Mouse (Mus musculus): ENCODE measurements at regions not wholly inside any gene's neighbourhood (a gene's known extent, or its start where the extent isn't known, plus 50 kb on each side); places are given as distances from the start of the nearest gene placed in this dataset.
"Not testable (repeated sequence)": the region's sequence is repeated elsewhere in the genome, so short reads cannot be mapped to it uniquely, and the experiment has no call there.

- no peaks in the 10 kb centered on the region for H3K27me3 ChIP-seq
- H3K4me3 ChIP-seq = no peak overlapping the region
- WGBS = 81% methylated on average over 15 of the region's 15 CpGs
- H3K4me2 ChIP-seq = no peak overlapping the region
- H3K36me3 ChIP-seq = no peaks in the 10 kb centered on the region
- H3K27ac ChIP-seq = no peak overlapping the region
- H3K9me3 ChIP-seq (replicated peaks) = no peaks in the 10 kb centered on the region
- ATAC-seq (replicated peaks; ENCODE audit: insufficient number of reproducible peaks, insufficient read depth, low FRiP score, low read depth) = no peak
- H3K9ac ChIP-seq = no peak overlapping the region
- H3K4me1 ChIP-seq (replicated peaks) = no peaks in the 10 kb centered on the region
Measured at GRCm38 (mm10) chr13:57043316-57043974, 147.7 kb upstream of the Trpc7 start.

- ATAC-seq (replicated peaks; ENCODE audit: insufficient number of reproducible peaks, insufficient read depth, low FRiP score, low read depth) = no peak
- H3K27ac ChIP-seq = no peak overlapping the region
Measured at GRCm38 (mm10) chr13:57042514-57042913, 146.7 kb upstream of the Trpc7 start.

GRCm38 (mm10) chr13:57032871-57033270 lies 137.1 kb upstream of the Trpc7 start:
- 70% methylated on average over 4 of the region's 4 CpGs for WGBS
- H3K36me3 ChIP-seq = no peaks in the 10 kb centered on the region
- no peaks in the 10 kb centered on the region for H3K4me1 ChIP-seq (replicated peaks)
- H3K27ac ChIP-seq = no peak overlapping the region
- H3K9me3 ChIP-seq (replicated peaks) = no peaks in the 10 kb centered on the region
- H3K4me3 ChIP-seq = no peak overlapping the region
- no peak for ATAC-seq (replicated peaks; ENCODE audit: insufficient number of reproducible peaks, insufficient read depth, low FRiP score, low read depth)
- no peak overlapping the region for H3K4me2 ChIP-seq
- H3K9ac ChIP-seq = no peak overlapping the region
- no peaks in the 10 kb centered on the region for H3K27me3 ChIP-seq

More at GRCm38 (mm10) chr13:57042514-57042913, 146.7 kb upstream of the Trpc7 start:
- 74% methylated on average over 5 of the region's 5 CpGs for WGBS
- H3K4me1 ChIP-seq (replicated peaks) = no peaks in the 10 kb centered on the region
- H3K4me2 ChIP-seq = no peak overlapping the region
- no peak overlapping the region for H3K4me3 ChIP-seq
- no peak overlapping the region for H3K9ac ChIP-seq
- H3K36me3 ChIP-seq = no peaks in the 10 kb centered on the region
- no peaks in the 10 kb centered on the region for H3K9me3 ChIP-seq (replicated peaks)
- H3K27me3 ChIP-seq = no peaks in the 10 kb centered on the region

DNA sequence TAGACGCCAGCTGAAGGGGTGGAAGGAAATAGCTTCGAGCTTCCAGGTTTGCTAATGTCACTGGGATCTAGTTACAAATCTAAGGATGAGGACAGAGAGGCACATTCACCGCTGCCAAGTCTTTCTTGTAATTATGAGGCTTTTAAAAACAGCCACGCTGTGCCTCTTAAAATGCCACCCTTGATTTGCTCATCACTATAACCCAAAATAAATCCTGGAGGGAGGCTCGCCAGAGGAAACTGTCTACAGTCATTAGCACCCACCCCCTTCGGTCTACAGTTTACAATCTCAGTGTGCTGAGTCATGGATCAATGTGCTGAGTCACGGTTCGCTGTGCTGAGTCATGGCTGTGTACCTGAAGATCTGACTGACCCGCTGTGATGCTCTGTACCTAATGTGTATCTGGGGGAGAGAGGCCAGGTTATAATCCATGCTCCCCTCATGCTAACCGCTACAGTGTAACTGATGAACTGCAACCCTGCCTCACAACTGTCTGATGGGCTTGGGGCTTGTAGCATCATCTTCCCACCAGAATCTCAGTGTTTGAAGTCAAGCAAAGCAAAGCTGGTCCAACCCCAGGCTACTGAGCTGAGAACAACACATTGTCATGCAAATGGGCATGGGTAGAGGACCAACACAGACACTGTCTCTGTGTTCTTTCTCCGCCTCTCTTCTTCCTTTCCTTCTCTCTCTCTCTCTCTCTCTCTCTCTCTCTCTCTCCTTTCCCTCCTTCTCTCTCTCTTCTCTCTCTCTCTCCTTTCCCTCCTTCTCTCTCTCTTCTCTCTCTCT lies 122.0 kb upstream of the Trpc7 start:
- Histone ChIP-seq H3K4me1 (replicated peaks) (no peaks in the 10 kb centered on the region), H3K27ac (no peak overlapping the region), H3K9ac (no peak overlapping the region), H3K4me2 (no peak overlapping the region), H3K27me3 (no peaks in the 10 kb centered on the region), H3K4me3 (no peak overlapping the region), H3K9me3 (replicated peaks) (no peaks in the 10 kb centered on the region), H3K36me3 (no peaks in the 10 kb centered on the region)
- WGBS = 66% methylated on average over 11 of the region's 11 CpGs
- ATAC-seq (replicated peaks; ENCODE audit: insufficient number of reproducible peaks, insufficient read depth, low FRiP score, low read depth) = no peak

GRCm38 (mm10) chr13:57016465-57017272 lies 120.9 kb upstream of the Trpc7 start:
- Histone ChIP-seq H3K4me3 (no peak overlapping the region), H3K4me1 (replicated peaks) (no peaks in the 10 kb centered on the region), H3K27ac (no peak overlapping the region), H3K27me3 (no peaks in the 10 kb centered on the region), H3K4me2 (no peak overlapping the region), H3K9ac (no peak overlapping the region), H3K9me3 (replicated peaks) (no peaks in the 10 kb centered on the region), H3K36me3 (no peaks in the 10 kb centered on the region)
- ATAC-seq (replicated peaks; ENCODE audit: insufficient number of reproducible peaks, insufficient read depth, low FRiP score, low read depth) = no peak
- 45% methylated on average over 13 of the region's 13 CpGs for WGBS

- not testable (repeated sequence) for H3K27me3 ChIP-seq; H3K27ac ChIP-seq; H3K4me1 ChIP-seq (replicated peaks); H3K9ac ChIP-seq; ATAC-seq (replicated peaks; ENCODE audit: insufficient number of reproducible peaks, insufficient read depth, low FRiP score, low read depth); H3K36me3 ChIP-seq; H3K4me2 ChIP-seq; H3K4me3 ChIP-seq; H3K9me3 ChIP-seq (replicated peaks)
- WGBS = 90% methylated on average over 8 of the region's 8 CpGs
Measured at GRCm38 (mm10) chr13:57007236-57007635, 111.4 kb upstream of the Trpc7 start.

GRCm38 (mm10) chr13:57003565-57004132 lies 107.9 kb upstream of the Trpc7 start:
- no peaks in the 10 kb centered on the region for H3K36me3 ChIP-seq
- H3K9me3 ChIP-seq (replicated peaks) = no peaks in the 10 kb centered on the region
- no peak overlapping the region for H3K9ac ChIP-seq
- H3K27ac ChIP-seq = no peak overlapping the region
- WGBS = 55% methylated on average over 8 of the region's 8 CpGs
- H3K4me1 ChIP-seq (replicated peaks) = no peaks in the 10 kb centered on the region
- no peak for ATAC-seq (replicated peaks; ENCODE audit: insufficient number of reproducible peaks, insufficient read depth, low FRiP score, low read depth)
- H3K4me3 ChIP-seq = no peak overlapping the region
- no peaks in the 10 kb centered on the region for H3K27me3 ChIP-seq
- H3K4me2 ChIP-seq = no peak overlapping the region

- no peaks in the 10 kb centered on the region for H3K27me3 ChIP-seq
- no peaks in the 10 kb centered on the region for H3K36me3 ChIP-seq
- H3K27ac ChIP-seq = no peak overlapping the region
- H3K9me3 ChIP-seq (replicated peaks) = peaks cover 5% of the 10 kb centered on the region; the same call in 1 of the 2 replicates
- no peak overlapping the region for H3K4me3 ChIP-seq
- no peak for ATAC-seq (replicated peaks; ENCODE audit: insufficient number of reproducible peaks, insufficient read depth, low FRiP score, low read depth)
- no peaks in the 10 kb centered on the region for H3K4me1 ChIP-seq (replicated peaks)
- no peak overlapping the region for H3K9ac ChIP-seq
- no peak overlapping the region for H3K4me2 ChIP-seq
Measured at GRCm38 (mm10) chr13:56992022-56992421, 96.2 kb upstream of the Trpc7 start.

GRCm38 (mm10) chr13:56974063-56974462 lies 78.3 kb upstream of the Trpc7 start:
- H3K36me3 ChIP-seq = no peaks in the 10 kb centered on the region
- no peaks in the 10 kb centered on the region for H3K9me3 ChIP-seq (replicated peaks)
- ATAC-seq (replicated peaks; ENCODE audit: insufficient number of reproducible peaks, insufficient read depth, low FRiP score, low read depth) = no peak
- no peak overlapping the region for H3K9ac ChIP-seq
- no peak overlapping the region for H3K27ac ChIP-seq
- 64% methylated on average over 3 of the region's 3 CpGs for WGBS
- no peaks in the 10 kb centered on the region for H3K4me1 ChIP-seq (replicated peaks)
- H3K4me3 ChIP-seq = no peak overlapping the region
- no peak overlapping the region for H3K4me2 ChIP-seq
- H3K27me3 ChIP-seq = no peaks in the 10 kb centered on the region

- Histone ChIP-seq H3K36me3 (no peaks in the 10 kb centered on the region), H3K4me2 (no peak overlapping the region), H3K4me3 (no peak overlapping the region), H3K27me3 (no peaks in the 10 kb centered on the region), H3K9ac (no peak overlapping the region), H3K9me3 (replicated peaks) (no peaks in the 10 kb centered on the region), H3K4me1 (replicated peaks) (no peaks in the 10 kb centered on the region), H3K27ac (no peak overlapping the region)
- no peak for ATAC-seq (replicated peaks; ENCODE audit: insufficient number of reproducible peaks, insufficient read depth, low FRiP score, low read depth)
- 38% methylated on average over 5 of the region's 5 CpGs for whole genome bisulfite sequencing
Measured at GRCm38 (mm10) chr13:56955358-56955757, 59.6 kb upstream of the Trpc7 start.

GRCm38 (mm10) chr13:56948086-56948485 lies 52.3 kb upstream of the Trpc7 start:
- WGBS = 76% methylated on average over 6 of the region's 6 CpGs
- Histone ChIP-seq H3K9ac (no peak overlapping the region), H3K4me1 (replicated peaks) (no peaks in the 10 kb centered on the region), H3K4me2 (no peak overlapping the region), H3K9me3 (replicated peaks) (no peaks in the 10 kb centered on the region), H3K4me3 (no peak overlapping the region), H3K27ac (no peak overlapping the region), H3K36me3 (no peaks in the 10 kb centered on the region), H3K27me3 (no peaks in the 10 kb centered on the region)
- ATAC-seq (replicated peaks; ENCODE audit: insufficient number of reproducible peaks, insufficient read depth, low FRiP score, low read depth) = no peak

Measured in heart, embryonic 15.5 days (tissue).